ENCODE assay signal across 7 mouse cellular contexts in the genomic region with DNA sequence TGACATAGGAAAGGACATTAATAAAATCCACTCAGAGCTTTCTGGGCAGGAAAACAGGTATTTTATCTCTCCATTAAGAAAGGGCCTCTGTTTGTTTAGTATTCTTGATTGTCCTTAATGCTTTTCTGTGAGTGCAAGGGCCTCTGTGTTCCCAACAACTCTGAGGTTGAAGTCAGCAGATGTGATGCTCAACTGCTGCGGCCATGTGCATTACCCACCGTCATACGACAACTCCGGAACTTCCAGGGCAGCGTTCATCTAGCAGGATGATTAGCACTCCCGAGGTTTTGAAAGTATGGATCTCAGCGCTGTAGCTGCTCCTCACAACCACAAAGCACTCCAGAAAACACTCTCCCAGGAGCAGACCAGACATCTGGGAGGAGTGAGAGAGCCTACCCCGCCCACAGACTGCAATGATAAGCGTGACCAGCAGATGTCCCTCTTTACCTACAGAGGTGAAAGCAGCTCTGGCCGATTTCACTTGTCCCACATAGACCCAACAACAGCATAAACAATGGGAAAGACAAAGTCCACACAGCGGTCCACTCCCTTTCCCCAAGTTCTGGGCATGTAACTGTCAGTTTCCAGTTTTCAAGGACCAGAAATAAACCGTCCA.
A peak's percentile ranks its signal among the peaks of the same experiment; 100 is the strongest.
DNase-seq lines count a peak whose midpoint lies in the region; ATAC-seq lines count a peak whose summit lies in the region.

No protein-coding gene starts in this region.

- intact Hi-C loops in gastrocnemius, postnatal 36 days (cut with DNase I), result loop anchor here (5.0 kb wide), 1 partner anchor 286 kb away; no protein-coding TSS in a partner anchor
- intact Hi-C loops in left cerebral cortex, postnatal 14 days (cut with DNase I), result loop anchor here (5.0 kb wide), 1 partner anchor 1854 kb away; no protein-coding TSS in a partner anchor

- H3K9me3 ChIP-seq in intestine, embryonic 15.5 days, result no peaks in the 10 kb centered on the region

- H3K9ac ChIP-seq in intestine, embryonic 15.5 days, result no peak overlapping the region

- H3K27ac ChIP-seq in intestine, embryonic 15.5 days, result no peak overlapping the region

- 0 out of 2 replicates have a peak, but pooled peaks cover 2% of the 10 kb centered on the region for H3K4me1 ChIP-seq in intestine, embryonic 15.5 days (replicated peaks)

- no peak overlapping the region for H3K4me3 ChIP-seq in intestine, embryonic 15.5 days (replicated peaks)

- H3K27me3 ChIP-seq in intestine, embryonic 15.5 days (replicated peaks), result no peaks in the 10 kb centered on the region

- WGBS in intestine, embryonic 15.5 days, result 12% methylated on average over 12 of the region's 12 CpGs

- ATAC-seq in intestine, embryonic 15.5 days, result peak; percentile 88

- peak overlapping the region; percentile 43 for H3K4me2 ChIP-seq in intestine, embryonic 15.5 days (replicated peaks)

- H3K36me3 ChIP-seq in intestine, embryonic 15.5 days, result no peaks in the 10 kb centered on the region

- peak; percentile 72 to 73 for DNase-seq in adrenal gland, adult 18-20 months (ENCODE audit: low spot score in 2 of 2)
- peak; percentile 86 for DNase-seq in embryo, embryonic 11 days
- DNase-seq in gastrocnemius, postnatal 36 days, result peak; percentile 61 to 78
- DNase-seq in left cerebral cortex, postnatal 14 days (ENCODE audit: low spot score in 2 of 2), result peak; percentile 91 to 92
- DNase-seq in mesoderm, embryonic 11.5 days (ENCODE audit: low read depth, low spot score), result peak; percentile 79
- peak; percentile 80 to 83 for DNase-seq in right cerebral cortex, postnatal 36 days (ENCODE audit: low spot score in 2 of 2)
